Mouse (Mus musculus): Measurements from ENCODE around the gene Eif4g3. TPM values are rescaled to one million over a fixed set of nuclear protein-coding genes. Genes with fewer than 3 reads are reported as not detected.

Gene Eif4g3
- polyA plus RNA-seq, 1 experiment from 2014 or later: 40.0 TPM

Small RNA genes within 50 kb of the gene (microRNA-seq; reads per million reads assigned to microRNA genes)
- gene Mir6399: 1.8 reads per million, percentile 6 among the genes with 10 or more reads in this experiment

Other genes starting within 250 kb of the Eif4g3 start
- 12.9 and 25.3 TPM in 2 replicates for gene Alpl, start 196.6 kb upstream of the Eif4g3 start, polyA plus RNA-seq (2015; fragmentation: Nextera tagmentation; extraction: Ambion mirVana)
- gene Ece1, start 130.8 kb upstream of the Eif4g3 start, polyA plus RNA-seq (2015; fragmentation: Nextera tagmentation; extraction: Ambion mirVana): 53.7 and 58.5 TPM in 2 replicates
- gene Hp1bp3, start 223.3 kb downstream of the Eif4g3 start, polyA plus RNA-seq (2015; fragmentation: Nextera tagmentation; extraction: Ambion mirVana): 155 and 161 TPM in 2 replicates